Mouse (Mus musculus): Measurements from ENCODE around the gene Racgap1. TPM values are rescaled to one million over a fixed set of nuclear protein-coding genes. Genes with fewer than 3 reads are reported as not detected.

Gene Racgap1
- total RNA-seq, 1 experiment from 2014 or later: 50.2 TPM

GRCm38 (mm10) chr15:99669392-99669791, 17.9 kb upstream of the Racgap1 start:
- ATAC-seq (replicated peaks in 1 of 2; ENCODE audit: insufficient read depth in 1 of 2, low FRiP score in 2 of 2, low TSS enrichment in 1 of 2, low read depth in 1 of 2, poor library complexity in 2 of 2, severe bottlenecking in 2 of 2): no peak

GRCm38 (mm10) chr15:99668881-99669280, 17.4 kb upstream of the Racgap1 start:
- ATAC-seq (replicated peaks in 1 of 2; ENCODE audit: insufficient read depth in 1 of 2, low FRiP score in 2 of 2, low TSS enrichment in 1 of 2, low read depth in 1 of 2, poor library complexity in 2 of 2, severe bottlenecking in 2 of 2): peak; percentile 58 to 63; a peak in 3 of 4 replicates

GRCm38 (mm10) chr15:99667544-99667943, 16.1 kb upstream of the Racgap1 start:
- no peak for ATAC-seq (replicated peaks in 1 of 2; ENCODE audit: insufficient read depth in 1 of 2, low FRiP score in 2 of 2, low TSS enrichment in 1 of 2, low read depth in 1 of 2, poor library complexity in 2 of 2, severe bottlenecking in 2 of 2)

GRCm38 (mm10) chr15:99664600-99665451, 13.4 kb upstream of the Racgap1 start:
- ATAC-seq (replicated peaks in 1 of 2; ENCODE audit: insufficient read depth in 1 of 2, low FRiP score in 2 of 2, low TSS enrichment in 1 of 2, low read depth in 1 of 2, poor library complexity in 2 of 2, severe bottlenecking in 2 of 2): peak; percentile 72 to 83

- ATAC-seq (replicated peaks in 1 of 2; ENCODE audit: insufficient read depth in 1 of 2, low FRiP score in 2 of 2, low TSS enrichment in 1 of 2, low read depth in 1 of 2, poor library complexity in 2 of 2, severe bottlenecking in 2 of 2): no peak
Observed at GRCm38 (mm10) chr15:99663964-99664599, 12.6 kb upstream of the Racgap1 start.

GRCm38 (mm10) chr15:99662371-99662770, 10.9 kb upstream of the Racgap1 start:
- ATAC-seq (replicated peaks in 1 of 2; ENCODE audit: insufficient read depth in 1 of 2, low FRiP score in 2 of 2, low TSS enrichment in 1 of 2, low read depth in 1 of 2, poor library complexity in 2 of 2, severe bottlenecking in 2 of 2): no peak

GRCm38 (mm10) chr15:99661121-99661830, 9.8 kb upstream of the Racgap1 start:
- ATAC-seq (replicated peaks in 1 of 2; ENCODE audit: insufficient read depth in 1 of 2, low FRiP score in 2 of 2, low TSS enrichment in 1 of 2, low read depth in 1 of 2, poor library complexity in 2 of 2, severe bottlenecking in 2 of 2): no peak

- ATAC-seq (replicated peaks in 1 of 2; ENCODE audit: insufficient read depth in 1 of 2, low FRiP score in 2 of 2, low TSS enrichment in 1 of 2, low read depth in 1 of 2, poor library complexity in 2 of 2, severe bottlenecking in 2 of 2): no peak
Observed at GRCm38 (mm10) chr15:99658437-99658836, 7.0 kb upstream of the Racgap1 start.

GRCm38 (mm10) chr15:99655956-99656355, 4.5 kb upstream of the Racgap1 start:
- no peak for ATAC-seq (replicated peaks in 1 of 2; ENCODE audit: insufficient read depth in 1 of 2, low FRiP score in 2 of 2, low TSS enrichment in 1 of 2, low read depth in 1 of 2, poor library complexity in 2 of 2, severe bottlenecking in 2 of 2)

GRCm38 (mm10) chr15:99653876-99654275, 2.4 kb upstream of the Racgap1 start:
- no peak for ATAC-seq (replicated peaks in 1 of 2; ENCODE audit: insufficient read depth in 1 of 2, low FRiP score in 2 of 2, low TSS enrichment in 1 of 2, low read depth in 1 of 2, poor library complexity in 2 of 2, severe bottlenecking in 2 of 2)

- ATAC-seq (replicated peaks in 1 of 2; ENCODE audit: insufficient read depth in 1 of 2, low FRiP score in 2 of 2, low TSS enrichment in 1 of 2, low read depth in 1 of 2, poor library complexity in 2 of 2, severe bottlenecking in 2 of 2): no peak
Observed at GRCm38 (mm10) chr15:99653291-99653690, 1.8 kb upstream of the Racgap1 start.

GRCm38 (mm10) chr15:99651984-99652872, 772 bp upstream of the Racgap1 start:
- ATAC-seq (replicated peaks in 1 of 2; ENCODE audit: insufficient read depth in 1 of 2, low FRiP score in 2 of 2, low TSS enrichment in 1 of 2, low read depth in 1 of 2, poor library complexity in 2 of 2, severe bottlenecking in 2 of 2): no peak

GRCm38 (mm10) chr15:99650304-99650703, 1.2 kb downstream of the Racgap1 start:
- ATAC-seq (replicated peaks in 1 of 2; ENCODE audit: insufficient read depth in 1 of 2, low FRiP score in 2 of 2, low TSS enrichment in 1 of 2, low read depth in 1 of 2, poor library complexity in 2 of 2, severe bottlenecking in 2 of 2): no peak

- no peak for ATAC-seq (replicated peaks in 1 of 2; ENCODE audit: insufficient read depth in 1 of 2, low FRiP score in 2 of 2, low TSS enrichment in 1 of 2, low read depth in 1 of 2, poor library complexity in 2 of 2, severe bottlenecking in 2 of 2)
Observed at GRCm38 (mm10) chr15:99649067-99649761, 2.2 kb downstream of the Racgap1 start.

- ATAC-seq (replicated peaks in 1 of 2; ENCODE audit: insufficient read depth in 1 of 2, low FRiP score in 2 of 2, low TSS enrichment in 1 of 2, low read depth in 1 of 2, poor library complexity in 2 of 2, severe bottlenecking in 2 of 2): no peak
Observed at GRCm38 (mm10) chr15:99648326-99648725, 3.1 kb downstream of the Racgap1 start.

GRCm38 (mm10) chr15:99644776-99645175, 6.7 kb downstream of the Racgap1 start:
- no peak for ATAC-seq (replicated peaks in 1 of 2; ENCODE audit: insufficient read depth in 1 of 2, low FRiP score in 2 of 2, low TSS enrichment in 1 of 2, low read depth in 1 of 2, poor library complexity in 2 of 2, severe bottlenecking in 2 of 2)

GRCm38 (mm10) chr15:99643832-99644231, 7.6 kb downstream of the Racgap1 start:
- no peak for ATAC-seq (replicated peaks in 1 of 2; ENCODE audit: insufficient read depth in 1 of 2, low FRiP score in 2 of 2, low TSS enrichment in 1 of 2, low read depth in 1 of 2, poor library complexity in 2 of 2, severe bottlenecking in 2 of 2)

Data from hematopoietic stem cell, adult 5-6 weeks (primary cell).